Mouse (Mus musculus) MEL (cell line): Measurements from ENCODE around the gene Mrps34.

Source experiments
- EP300 ChIP-seq, 2 experiments: IDR thresholded peaks; 2 replicates each; pipeline ENCODE4 v1.6.1; 2011; ENCODE audit warnings: improper control_type of control experiment in 2 of 2, low read length in 2 of 2, low read depth in 1 of 2, mild to moderate bottlenecking in 1 of 2
- GATA1 ChIP-seq: IDR thresholded peaks from 2 replicates; pipeline ENCODE4 v1.6.1; 2011; ENCODE audit warnings: low read depth, low read length, improper control_type of control experiment

GRCm38 (mm10) chr17:24923246-24923645 lies 28.3 kb downstream of the Mrps34 start:
- TF ChIP-seq GATA1 (no peak), EP300 (IDR thresholded peaks at IDR 0.05; ENCODE audit: low read depth in 1 of 2, low read length in 2 of 2) (no peak)
